Mouse (Mus musculus) spleen, adult 2 months (tissue): ENCODE measurements around the gene Mgat2.

Experiments
- CTCF ChIP-seq: fragments of 200-500 bp; IDR thresholded peaks from 2 replicates; pipeline ENCODE4 v1.5.1; 2011; ENCODE audit warnings: mild to moderate bottlenecking, inconsistent platforms; ENCODE audit not compliant: insufficient read depth, insufficient read length, insufficient replicate concordance; ENCODE audit errors: extremely low read depth
- POLR2A ChIP-seq: fragments of 200-500 bp; IDR thresholded peaks from 2 replicates; pipeline ENCODE4 v1.6.1; 2011; ENCODE audit warnings: low read depth, low read length, inconsistent platforms

DNA sequence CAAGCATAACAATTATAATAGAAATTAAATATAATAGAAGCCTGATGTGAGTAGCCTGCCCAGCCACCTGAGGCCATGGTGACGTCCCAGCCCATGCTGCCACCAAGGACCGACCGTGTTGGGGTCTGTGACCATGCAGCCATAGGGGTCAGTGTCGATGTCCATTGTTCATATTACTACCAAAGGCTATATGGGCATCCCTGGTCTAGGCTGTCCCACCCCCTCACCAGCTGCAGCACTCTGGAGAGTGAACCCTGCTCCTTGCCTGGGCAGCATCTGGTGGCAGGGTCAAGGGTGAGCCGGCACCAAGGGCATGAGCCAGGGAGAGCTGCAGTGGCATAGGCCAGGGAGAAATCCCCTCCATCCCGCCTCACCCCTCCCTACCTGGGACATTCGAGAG lies 44.1 kb upstream of the Mgat2 start:
- TF ChIP-seq CTCF: no peak
- no peak for TF ChIP-seq POLR2A
